Mouse (Mus musculus) macrophage (primary cell): ENCODE data around the gene Magi1. TPM values are rescaled to one million over a fixed set of nuclear protein-coding genes. Genes with fewer than 3 reads are reported as not detected.

Experiments used
- H3K27ac ChIP-seq: fragments of 350-480 bp; formaldehyde crosslinking; 2 replicates; pipeline ENCODE4 v1.9.0; 2021
- H3K36me3 ChIP-seq: fragments of 350-480 bp; formaldehyde crosslinking; 2 replicates; pipeline ENCODE4 v1.9.0; 2021; ENCODE audit errors: inconsistent target
- H3K4me3 ChIP-seq: fragments of 350-480 bp; formaldehyde crosslinking; 2 replicates; pipeline ENCODE4 v1.9.0; 2021; ENCODE audit errors: inconsistent target
- H3K79me2 ChIP-seq: fragments of 350-480 bp; formaldehyde crosslinking; 2 replicates; pipeline ENCODE4 v1.9.0; 2021; ENCODE audit errors: inconsistent target
- WGBS: methylation state at CpG from one replicate; pipeline ENCODE4 v1.1.7; 2026; ENCODE audit warnings: inconsistent platforms; ENCODE audit not compliant: missing documents; 5-methylcytosine and 5-hydroxymethylcytosine counted together
- polyA plus RNA-seq: library from polyadenylated mRNA; stranded (reverse); fragments of 250-400 nt; gene quantifications from 3 replicates; pipeline ENCODE4 v1.2.4, GENCODE M21; 2018; ENCODE audit warnings: inconsistent platforms

The Magi1 gene
- polyA plus RNA-seq, 1 experiment from 2014 or later = 0.14 TPM

GRCm38 (mm10) chr6:94270001-94270400, 13.7 kb downstream of the Magi1 start:
- no peaks in the 10 kb centered on the region for H3K36me3 ChIP-seq
- H3K4me3 ChIP-seq = no peak overlapping the region
- H3K27ac ChIP-seq = no peak overlapping the region
- 91% methylated on average over 5 of the region's 5 CpGs for WGBS
- H3K79me2 ChIP-seq = no peaks in the 10 kb centered on the region

GRCm38 (mm10) chr6:94269174-94269573, 14.5 kb downstream of the Magi1 start:
- 25% methylated on average over 4 of the region's 4 CpGs for WGBS
- H3K36me3 ChIP-seq = no peaks in the 10 kb centered on the region
- H3K4me3 ChIP-seq = no peak overlapping the region
- no peak overlapping the region for H3K27ac ChIP-seq
- H3K79me2 ChIP-seq = no peaks in the 10 kb centered on the region

GRCm38 (mm10) chr6:94265244-94265935, 18.3 kb downstream of the Magi1 start:
- H3K27ac ChIP-seq = no peak overlapping the region
- H3K36me3 ChIP-seq = no peaks in the 10 kb centered on the region
- H3K4me3 ChIP-seq = no peak overlapping the region
- WGBS = 87% methylated on average over 2 of the region's 3 CpGs
- no peaks in the 10 kb centered on the region for H3K79me2 ChIP-seq

- Histone ChIP-seq H3K36me3 (no peaks in the 10 kb centered on the region), H3K79me2 (no peaks in the 10 kb centered on the region), H3K27ac (no peak overlapping the region), H3K4me3 (no peak overlapping the region)
- 95% methylated on average over 7 of the region's 7 CpGs for WGBS
Measured at GRCm38 (mm10) chr6:94264183-94264941, 19.4 kb downstream of the Magi1 start.

- Histone ChIP-seq H3K4me3 (no peak overlapping the region), H3K36me3 (no peaks in the 10 kb centered on the region), H3K27ac (no peak overlapping the region), H3K79me2 (no peaks in the 10 kb centered on the region)
- 86% methylated on average over 3 of the region's 5 CpGs for WGBS
Measured at GRCm38 (mm10) chr6:94260831-94261230, 22.9 kb downstream of the Magi1 start.

- Histone ChIP-seq H3K79me2 (no peaks in the 10 kb centered on the region), H3K36me3 (no peaks in the 10 kb centered on the region), H3K4me3 (no peak overlapping the region), H3K27ac (no peak overlapping the region)
- WGBS = 95% methylated on average over 2 of the region's 2 CpGs
Measured at GRCm38 (mm10) chr6:94259981-94260380, 23.7 kb downstream of the Magi1 start.

- Histone ChIP-seq H3K4me3 (no peak overlapping the region), H3K36me3 (no peaks in the 10 kb centered on the region), H3K27ac (no peak overlapping the region), H3K79me2 (no peaks in the 10 kb centered on the region)
- WGBS = 90% methylated on average over 2 of the region's 3 CpGs
Measured at GRCm38 (mm10) chr6:94257831-94258173, 25.9 kb downstream of the Magi1 start.

- WGBS = 91% methylated on average over 10 of the region's 12 CpGs
- Histone ChIP-seq H3K36me3 (no peaks in the 10 kb centered on the region), H3K79me2 (no peaks in the 10 kb centered on the region), H3K4me3 (no peak overlapping the region), H3K27ac (no peak overlapping the region)
Measured at GRCm38 (mm10) chr6:94256982-94257830, 26.5 kb downstream of the Magi1 start.

GRCm38 (mm10) chr6:94253943-94254342, 29.8 kb downstream of the Magi1 start:
- H3K79me2 ChIP-seq = no peaks in the 10 kb centered on the region
- 7% methylated on average over 7 of the region's 8 CpGs for WGBS
- H3K4me3 ChIP-seq = no peak overlapping the region
- no peaks in the 10 kb centered on the region for H3K36me3 ChIP-seq
- no peak overlapping the region for H3K27ac ChIP-seq

GRCm38 (mm10) chr6:94251358-94251945, 32.3 kb downstream of the Magi1 start:
- Histone ChIP-seq H3K4me3 (no peak overlapping the region), H3K27ac (no peak overlapping the region), H3K36me3 (no peaks in the 10 kb centered on the region), H3K79me2 (no peaks in the 10 kb centered on the region)
- WGBS = 93% methylated on average over 8 of the region's 8 CpGs

GRCm38 (mm10) chr6:94249286-94249790, 34.4 kb downstream of the Magi1 start:
- Histone ChIP-seq H3K36me3 (no peaks in the 10 kb centered on the region), H3K4me3 (no peak overlapping the region), H3K27ac (no peak overlapping the region), H3K79me2 (no peaks in the 10 kb centered on the region)
- WGBS = 95% methylated on average over 8 of the region's 9 CpGs

- H3K27ac ChIP-seq = no peak overlapping the region
- H3K79me2 ChIP-seq = no peaks in the 10 kb centered on the region
- no peaks in the 10 kb centered on the region for H3K36me3 ChIP-seq
- WGBS = 80% methylated on average over 6 of the region's 6 CpGs
- H3K4me3 ChIP-seq = no peak overlapping the region
Measured at GRCm38 (mm10) chr6:94241251-94241650, 42.5 kb downstream of the Magi1 start.

GRCm38 (mm10) chr6:94238643-94239042, 45.1 kb downstream of the Magi1 start:
- Histone ChIP-seq H3K79me2 (no peaks in the 10 kb centered on the region), H3K36me3 (no peaks in the 10 kb centered on the region), H3K4me3 (no peak overlapping the region), H3K27ac (no peak overlapping the region)
- WGBS = 89% methylated on average over 2 of the region's 2 CpGs

- no peaks in the 10 kb centered on the region for H3K79me2 ChIP-seq
- no peaks in the 10 kb centered on the region for H3K36me3 ChIP-seq
- H3K27ac ChIP-seq = no peak overlapping the region
- H3K4me3 ChIP-seq = no peak overlapping the region
- 83% methylated on average over 2 of the region's 2 CpGs for WGBS
Measured at GRCm38 (mm10) chr6:94236899-94237298, 46.8 kb downstream of the Magi1 start.
